Mouse (Mus musculus) C2C12 (cell line): ENCODE data around the gene Sh3kbp1.

Experiments used
- CEBPB ChIP-seq: IDR thresholded peaks from one replicate; pipeline ENCODE4 v1.6.1; 2011; ENCODE audit warnings: low read depth, mild to moderate bottlenecking, control low read depth, moderate library complexity
- CTCF ChIP-seq: IDR thresholded peaks from one replicate; pipeline ENCODE4 v1.5.1; 2011; ENCODE audit not compliant: control insufficient read depth, insufficient read depth, insufficient read length
- FOSL1 ChIP-seq: IDR thresholded peaks from one replicate; pipeline ENCODE4 v1.8.0; 2011; ENCODE audit warnings: mild to moderate bottlenecking, low read length; ENCODE audit not compliant: poor library complexity, insufficient read depth, severe bottlenecking
- MAX ChIP-seq: IDR thresholded peaks from one replicate; pipeline ENCODE4 v1.6.1; 2011; ENCODE audit warnings: mild to moderate bottlenecking, control low read depth
- MYOD1 ChIP-seq: IDR thresholded peaks from one replicate; pipeline ENCODE4 v1.6.1; 2011; ENCODE audit warnings: low read depth; ENCODE audit not compliant: control insufficient read depth, insufficient read length
- MYOG ChIP-seq: IDR thresholded peaks from one replicate; pipeline ENCODE4 v1.6.1; 2011; ENCODE audit not compliant: control insufficient read depth, insufficient read length; ENCODE audit errors: extremely low read depth
- USF1 ChIP-seq: IDR thresholded peaks from one replicate; pipeline ENCODE4 v1.6.1; 2011; ENCODE audit warnings: low read depth, mild to moderate bottlenecking, control low read depth, moderate library complexity

DNA sequence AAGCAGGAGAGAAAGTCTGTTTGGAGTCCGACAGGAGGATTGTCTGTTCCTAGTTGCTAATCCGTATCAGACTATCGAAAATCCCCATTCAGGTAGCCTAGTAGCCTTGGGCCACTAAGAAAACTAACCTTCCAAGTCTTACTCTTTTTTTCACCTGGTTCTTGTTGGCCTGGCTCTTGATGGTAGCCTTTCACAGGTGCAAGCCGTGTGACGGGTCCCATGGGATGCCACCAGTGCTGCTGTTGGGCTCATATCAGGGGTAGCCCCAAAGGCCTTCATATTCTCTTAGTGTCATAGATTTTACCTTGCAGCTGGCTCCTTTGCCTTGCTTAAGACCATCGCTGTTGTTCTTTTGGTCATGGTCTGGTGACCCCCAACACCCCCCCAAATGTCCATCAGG, 82.2 kb downstream of the Sh3kbp1 start:
- TF ChIP-seq CTCF: no peak
- no peak for TF ChIP-seq MAX
- no peak for TF ChIP-seq FOSL1
- TF ChIP-seq CEBPB: no peak
- TF ChIP-seq USF1: no peak
- no peak for TF ChIP-seq MYOD1
- TF ChIP-seq MYOG: no peak
